Mouse (Mus musculus) embryonic facial prominence, embryonic 10.5 days (tissue): ENCODE results near the gene Pum3. TPM values are rescaled to one million over a fixed set of nuclear protein-coding genes. Genes with fewer than 3 reads are reported as not detected.
"Not testable (repeated sequence)": the region's sequence is repeated elsewhere in the genome, so short reads cannot be mapped to it uniquely, and the experiment has no call there.

Experiments
- DNase-seq: peaks from one replicate; pipeline ENCODE4 v3.0.0-alpha.2; 2017; ENCODE audit warnings: low spot score
- H3K27ac ChIP-seq: fragments of 300-500 bp; sonication (generic); replicated peaks from 2 replicates; pipeline ENCODE4 v1.5.1; 2016; ENCODE audit warnings: mild to moderate bottlenecking
- H3K27me3 ChIP-seq: fragments of 300-500 bp; sonication (generic); replicated peaks from 2 replicates; pipeline ENCODE4 v1.6.1; 2016; ENCODE audit warnings: low read depth, mild to moderate bottlenecking; ENCODE audit not compliant: poor library complexity, severe bottlenecking
- H3K36me3 ChIP-seq: fragments of 300-500 bp; sonication (generic); replicated peaks from 2 replicates; pipeline ENCODE4 v1.6.1; 2016; ENCODE audit warnings: mild to moderate bottlenecking, moderate library complexity
- H3K4me1 ChIP-seq: fragments of 300-500 bp; sonication (generic); 2 replicates; pipeline ENCODE4 v1.6.1; 2016
- H3K4me3 ChIP-seq: fragments of 300-500 bp; sonication (generic); 2 replicates; pipeline ENCODE4 v1.5.1; 2016; ENCODE audit warnings: mild to moderate bottlenecking, moderate library complexity
- H3K9me3 ChIP-seq: fragments of 300-500 bp; sonication (generic); 2 replicates; pipeline ENCODE4 v1.6.1; 2016; ENCODE audit warnings: mild to moderate bottlenecking
- WGBS: fragments of 180-500 bp; shearing (Covaris S2); methylation state at CpG from one replicate; pipeline ENCODE4 v1.1.7; 2016; 5-methylcytosine and 5-hydroxymethylcytosine counted together
- polyA plus RNA-seq: library from polyadenylated mRNA; unstranded; fragments of >200 nt; fragmentation: Nextera tagmentation; extraction: Ambion mirVana; gene quantifications from 2 replicates; pipeline ENCODE4 v1.2.1, GENCODE M21; 2016

Pum3 gene
- polyA plus RNA-seq, 1 experiment from 2014 or later, result 94.1 TPM

- not testable (repeated sequence) for H3K9me3 ChIP-seq, H3K27ac ChIP-seq, H3K4me3 ChIP-seq, H3K27me3 ChIP-seq, H3K4me1 ChIP-seq, DNase-seq
- H3K36me3 ChIP-seq, result peaks cover 100% of the 10 kb centered on the region
- 92% methylated on average over 4 of the region's 4 CpGs for WGBS
Observed at GRCm38 (mm10) chr19:27389566-27389965, 40.1 kb downstream of the Pum3 start.

- H3K27me3 ChIP-seq, result no peaks in the 10 kb centered on the region
- no peak overlapping the region for H3K27ac ChIP-seq
- no peak for DNase-seq
- H3K4me1 ChIP-seq, result 0 out of 2 replicates have a peak, but pooled peaks cover 6% of the 10 kb centered on the region
- no peaks in the 10 kb centered on the region for H3K9me3 ChIP-seq
- H3K36me3 ChIP-seq, result peaks cover 68% of the 10 kb centered on the region
- H3K4me3 ChIP-seq, result no peak overlapping the region
Observed at GRCm38 (mm10) chr19:27385304-27385703, 44.3 kb downstream of the Pum3 start.

- H3K27ac ChIP-seq, result no peak overlapping the region
- no peak overlapping the region for H3K4me3 ChIP-seq
- H3K27me3 ChIP-seq, result no peaks in the 10 kb centered on the region
- no peaks in the 10 kb centered on the region for H3K9me3 ChIP-seq
- H3K4me1 ChIP-seq, result 0 out of 2 replicates have a peak, but pooled peaks cover 8% of the 10 kb centered on the region
- 89% methylated on average over 5 of the region's 5 CpGs for WGBS
- no peak for DNase-seq
- peaks cover 48% of the 10 kb centered on the region for H3K36me3 ChIP-seq
Observed at GRCm38 (mm10) chr19:27383266-27383665, 46.4 kb downstream of the Pum3 start.

- peaks cover 37% of the 10 kb centered on the region for H3K36me3 ChIP-seq
- no peaks in the 10 kb centered on the region for H3K9me3 ChIP-seq
- no peak overlapping the region for H3K27ac ChIP-seq
- H3K4me1 ChIP-seq, result 0 out of 2 replicates have a peak, but pooled peaks cover 5% of the 10 kb centered on the region
- 95% methylated on average over 1 of the region's 1 CpGs for WGBS
- H3K27me3 ChIP-seq, result no peaks in the 10 kb centered on the region
- no peak overlapping the region for H3K4me3 ChIP-seq
- DNase-seq, result no peak
Observed at GRCm38 (mm10) chr19:27382131-27382530, 47.5 kb downstream of the Pum3 start.

GRCm38 (mm10) chr19:27379712-27380401, 49.8 kb downstream of the Pum3 start:
- WGBS, result 78% methylated on average over 2 of the region's 2 CpGs
- Histone ChIP-seq H3K27ac (no peak overlapping the region), H3K27me3 (no peaks in the 10 kb centered on the region), H3K36me3 (peaks cover 14% of the 10 kb centered on the region), H3K4me1 (0 out of 2 replicates have a peak, but pooled peaks cover 4% of the 10 kb centered on the region), H3K9me3 (no peaks in the 10 kb centered on the region), H3K4me3 (no peak overlapping the region)
- DNase-seq, result no peak

GRCm38 (mm10) chr19:27370784-27371183, 58.8 kb downstream of the Pum3 start:
- DNase-seq, result no peak
- Histone ChIP-seq H3K27me3 (no peaks in the 10 kb centered on the region), H3K9me3 (no peaks in the 10 kb centered on the region), H3K4me3 (no peak overlapping the region), H3K36me3 (no peaks in the 10 kb centered on the region), H3K27ac (no peak overlapping the region), H3K4me1 (0 out of 2 replicates have a peak, but pooled peaks cover 3% of the 10 kb centered on the region)
- WGBS, result 87% methylated on average over 2 of the region's 2 CpGs

- Histone ChIP-seq H3K27me3 (no peaks in the 10 kb centered on the region), H3K9me3 (no peaks in the 10 kb centered on the region), H3K4me1 (0 out of 2 replicates have a peak, but pooled peaks cover 3% of the 10 kb centered on the region), H3K36me3 (no peaks in the 10 kb centered on the region), H3K4me3 (no peak overlapping the region), H3K27ac (no peak overlapping the region)
- 82% methylated on average over 2 of the region's 2 CpGs for WGBS
- no peak for DNase-seq
Observed at GRCm38 (mm10) chr19:27370174-27370573, 59.5 kb downstream of the Pum3 start.

- no peak for DNase-seq
- H3K4me3 ChIP-seq, result no peak overlapping the region
Observed at GRCm38 (mm10) chr19:27369461-27370135, 60.0 kb downstream of the Pum3 start.

GRCm38 (mm10) chr19:27366113-27366746, 63.4 kb downstream of the Pum3 start:
- peaks cover 14% of the 10 kb centered on the region for H3K4me1 ChIP-seq
- DNase-seq, result no peak
- WGBS, result 86% methylated on average over 10 of the region's 10 CpGs
- no peaks in the 10 kb centered on the region for H3K9me3 ChIP-seq
- 0 out of 2 replicates have a peak overlapping the region, but pooled peaks have one; percentile 14 for H3K27ac ChIP-seq
- no peak overlapping the region for H3K4me3 ChIP-seq
- no peaks in the 10 kb centered on the region for H3K36me3 ChIP-seq
- no peaks in the 10 kb centered on the region for H3K27me3 ChIP-seq

More at GRCm38 (mm10) chr19:27369461-27370135, 60.0 kb downstream of the Pum3 start:
- Histone ChIP-seq H3K27me3 (no peaks in the 10 kb centered on the region), H3K27ac (no peak overlapping the region), H3K4me1 (peaks cover 6% of the 10 kb centered on the region), H3K9me3 (no peaks in the 10 kb centered on the region), H3K36me3 (no peaks in the 10 kb centered on the region)
- 88% methylated on average over 3 of the region's 3 CpGs for WGBS

- H3K36me3 ChIP-seq, result no peaks in the 10 kb centered on the region
- no peaks in the 10 kb centered on the region for H3K27me3 ChIP-seq
- peaks cover 14% of the 10 kb centered on the region for H3K4me1 ChIP-seq
- peak; percentile 55 for DNase-seq
- 26% methylated on average over 8 of the region's 8 CpGs for WGBS
- no peaks in the 10 kb centered on the region for H3K9me3 ChIP-seq
- H3K4me3 ChIP-seq, result 0 out of 2 replicates have a peak overlapping the region, but pooled peaks have one; percentile 13
- peak overlapping the region; percentile 26 for H3K27ac ChIP-seq
Observed at GRCm38 (mm10) chr19:27364521-27364931, 65.1 kb downstream of the Pum3 start.

GRCm38 (mm10) chr19:27363891-27364290, 65.7 kb downstream of the Pum3 start:
- no peak for DNase-seq
- H3K36me3 ChIP-seq, result no peaks in the 10 kb centered on the region
- no peak overlapping the region; the same call in 1 of the 2 replicates for H3K27ac ChIP-seq
- 74% methylated on average over 4 of the region's 4 CpGs for WGBS
- no peaks in the 10 kb centered on the region for H3K9me3 ChIP-seq
- no peaks in the 10 kb centered on the region for H3K27me3 ChIP-seq
- H3K4me3 ChIP-seq, result no peak overlapping the region
- peaks cover 14% of the 10 kb centered on the region for H3K4me1 ChIP-seq

GRCm38 (mm10) chr19:27360381-27360780, 69.2 kb downstream of the Pum3 start:
- peaks cover 10% of the 10 kb centered on the region for H3K4me1 ChIP-seq
- no peaks in the 10 kb centered on the region for H3K9me3 ChIP-seq
- no peak overlapping the region for H3K4me3 ChIP-seq
- DNase-seq, result no peak
- H3K27ac ChIP-seq, result no peak overlapping the region
- H3K36me3 ChIP-seq, result no peaks in the 10 kb centered on the region
- no peaks in the 10 kb centered on the region for H3K27me3 ChIP-seq
